ENCODE assay signal across 9 mouse cellular contexts in genomic region chr17:34196941-34197894, GRCm38 (mm10). TPM values are rescaled to one million over a fixed set of nuclear protein-coding genes. Genes with fewer than 3 reads are reported as not detected.
DNase-seq lines count a peak whose midpoint lies in the region; ATAC-seq and TF ChIP-seq lines count a peak whose summit lies in the region.
"Had no signal": no experiment of that assay in that cellular context is flagged by ENCODE, and none has a peak within 500 bp of the region (broad histone marks: within the 10 kb centered on the region; RNA-seq: fewer than 3 reads in every experiment).

Psmb8 (plus strand) TSS chr17:34197721.

- no peaks in the 10 kb centered on the region for H3K9me3 ChIP-seq in erythroblast, embryonic 14.5 days (ENCODE audit: control insufficient read depth, low read length)
- no peaks in the 10 kb centered on the region for H3K9me3 ChIP-seq in heart, embryonic 10.5 days
- H3K9me3 ChIP-seq in kidney, embryonic 14.5 days (ENCODE audit: control insufficient read depth, low read length) = no peaks in the 10 kb centered on the region
- H3K9me3 ChIP-seq in limb, embryonic 14.5 days (ENCODE audit: control insufficient read depth, low read length) = no peaks in the 10 kb centered on the region
- H3K9me3 ChIP-seq in midbrain, embryonic 16.5 days (replicated peaks; ENCODE audit: control insufficient read depth, low read length, poor library complexity, severe bottlenecking) = no peaks in the 10 kb centered on the region
- H3K9me3 ChIP-seq: G1E had no signal

- peak within 1 kb of the TSS; percentile 97 for H3K4me3 ChIP-seq in bone marrow macrophage, adult 2 months (ENCODE audit: insufficient read depth, low read length)
- H3K4me3 ChIP-seq in erythroblast, embryonic 14.5 days (replicated peaks) = peak within 1 kb of the TSS; percentile 47
- peak within 1 kb of the TSS; percentile 50 for H3K4me3 ChIP-seq in heart, embryonic 10.5 days
- peak within 1 kb of the TSS; percentile 33 for H3K4me3 ChIP-seq in kidney, embryonic 14.5 days (ENCODE audit: low read length)
- peak within 1 kb of the TSS; percentile 33 for H3K4me3 ChIP-seq in limb, embryonic 14.5 days (replicated peaks; ENCODE audit: low read length)
- H3K4me3 ChIP-seq in midbrain, embryonic 16.5 days (ENCODE audit: low read depth, low read length) = peak within 1 kb of the TSS; percentile 43
- H3K4me3 ChIP-seq in spleen, adult 2 months (ENCODE audit: extremely low read depth, insufficient read depth, insufficient read length) = peak within 1 kb of the TSS; percentile 89

- peak within 1 kb of the TSS; percentile 25; the same call in 1 of the 2 replicates for H3K9ac ChIP-seq in kidney, embryonic 14.5 days (ENCODE audit: low read depth, low read length)
- no peak within 1 kb of the TSS for H3K9ac ChIP-seq in limb, embryonic 14.5 days (ENCODE audit: low read depth, low read length, severe bottlenecking)
- peak within 1 kb of the TSS; percentile 58; the same call in 1 of the 2 replicates for H3K9ac ChIP-seq in midbrain, embryonic 16.5 days (ENCODE audit: low read depth, low read length)

- no peak for TF ChIP-seq CTCF in bone marrow macrophage, adult 2 months (IDR thresholded peaks at IDR 0.05; ENCODE audit: low read depth, low read length)
- TF ChIP-seq CTCF in spleen, adult 2 months (IDR thresholded peaks at IDR 0.05; ENCODE audit: extremely low read depth, insufficient read depth, insufficient read length, insufficient replicate concordance) = no peak

- 5% methylated on average over 41 of the region's 41 CpGs for WGBS in heart, embryonic 10.5 days
- WGBS in kidney, embryonic 14.5 days = 4% methylated on average over 41 of the region's 41 CpGs
- 5% methylated on average over 40 of the region's 41 CpGs for WGBS in limb, embryonic 14.5 days
- 3% methylated on average over 41 of the region's 41 CpGs for WGBS in midbrain, embryonic 16.5 days
- 11% methylated on average over 41 of the region's 41 CpGs for WGBS in spleen, adult 2 months

- H3K27me3 ChIP-seq in erythroblast, embryonic 14.5 days (ENCODE audit: control insufficient read depth) = peaks cover 70% of the 10 kb centered on the region
- peaks cover 96% of the 10 kb centered on the region for H3K27me3 ChIP-seq in heart, embryonic 10.5 days (ENCODE audit: insufficient read depth, poor library complexity, severe bottlenecking)
- H3K27me3 ChIP-seq in kidney, embryonic 14.5 days (ENCODE audit: control insufficient read depth, insufficient read depth, low read length) = peaks cover 71% of the 10 kb centered on the region
- peaks cover 67% of the 10 kb centered on the region for H3K27me3 ChIP-seq in limb, embryonic 14.5 days (ENCODE audit: control insufficient read depth, insufficient read depth, low read length)
- H3K27me3 ChIP-seq in midbrain, embryonic 16.5 days (ENCODE audit: control insufficient read depth, insufficient read depth, low read depth, low read length) = peaks cover 60% of the 10 kb centered on the region
- no peaks in the 10 kb centered on the region for H3K27me3 ChIP-seq in spleen, adult 2 months (ENCODE audit: control insufficient read depth, insufficient read depth, low read length)

- peak within 1 kb of the TSS; percentile 56 for H3K4me2 ChIP-seq in kidney, embryonic 14.5 days (replicated peaks; ENCODE audit: low read depth, low read length)
- peak within 1 kb of the TSS; percentile 54 for H3K4me2 ChIP-seq in limb, embryonic 14.5 days (replicated peaks; ENCODE audit: low read depth, low read length, severe bottlenecking)
- H3K4me2 ChIP-seq in midbrain, embryonic 16.5 days (ENCODE audit: low read length) = peak within 1 kb of the TSS; percentile 71

- TF ChIP-seq POLR2A in bone marrow macrophage, adult 2 months (IDR thresholded peaks at IDR 0.05; ENCODE audit: borderline replicate concordance, low read depth, low read length) = no peak
- no peak for TF ChIP-seq POLR2A in limb, embryonic 14.5 days (IDR thresholded peaks at IDR 0.05; ENCODE audit: borderline replicate concordance, extremely low read depth, insufficient read depth, insufficient read length)
- TF ChIP-seq POLR2A in spleen, adult 2 months (IDR thresholded peaks at IDR 0.05; ENCODE audit: low read depth, low read length) = peak; percentile 42; the same call in 1 of the 2 replicates

- peak; percentile 97 for DNase-seq in 416B (ENCODE audit: low read depth)
- peak; percentile 87 for DNase-seq in heart, embryonic 10.5 days (ENCODE audit: low spot score)
- peak; percentile 85 for DNase-seq in limb, embryonic 14.5 days (ENCODE audit: low spot score)
- DNase-seq in spleen, adult 2 months (ENCODE audit: low read depth in 1 of 2, low spot score in 2 of 2) = peak; percentile 68 to 91

- peak; percentile 84 for ATAC-seq in kidney, embryonic 14.5 days (ENCODE audit: low FRiP score, low TSS enrichment)
- peak; percentile 84 for ATAC-seq in limb, embryonic 14.5 days (ENCODE audit: low FRiP score, low read depth)
- ATAC-seq in midbrain, embryonic 16.5 days = peak; percentile 90

- peaks cover 6% of the 10 kb centered on the region for H3K4me1 ChIP-seq in bone marrow macrophage, adult 2 months (ENCODE audit: control insufficient read depth, insufficient read depth, low read length)
- peaks cover 14% of the 10 kb centered on the region for H3K4me1 ChIP-seq in erythroblast, embryonic 14.5 days (ENCODE audit: control insufficient read depth)
- H3K4me1 ChIP-seq in heart, embryonic 10.5 days = peaks cover 17% of the 10 kb centered on the region
- no peaks in the 10 kb centered on the region for H3K4me1 ChIP-seq in kidney, embryonic 14.5 days (ENCODE audit: control insufficient read depth, insufficient read depth, low read length)
- H3K4me1 ChIP-seq in limb, embryonic 14.5 days (ENCODE audit: control insufficient read depth, insufficient read depth, low read length) = peaks cover 3% of the 10 kb centered on the region; the same call in 1 of the 2 replicates
- peaks cover 3% of the 10 kb centered on the region; the same call in 1 of the 2 replicates for H3K4me1 ChIP-seq in midbrain, embryonic 16.5 days (ENCODE audit: control insufficient read depth, insufficient read depth, low read length)
- H3K4me1 ChIP-seq in spleen, adult 2 months (ENCODE audit: control insufficient read depth, insufficient read depth, insufficient read length) = peaks cover 12% of the 10 kb centered on the region

- H3K27ac ChIP-seq in bone marrow macrophage, adult 2 months (ENCODE audit: insufficient read depth, low read depth, low read length) = peak within 1 kb of the TSS; percentile 40
- H3K27ac ChIP-seq in heart, embryonic 10.5 days = 0 out of 2 replicates have a peak within 1 kb of the TSS, but pooled peaks have one; percentile 32
- no peak within 1 kb of the TSS for H3K27ac ChIP-seq in kidney, embryonic 14.5 days (ENCODE audit: low read depth, low read length)
- H3K27ac ChIP-seq in limb, embryonic 14.5 days (replicated peaks; ENCODE audit: low read depth, low read length) = no peak within 1 kb of the TSS
- H3K27ac ChIP-seq in midbrain, embryonic 16.5 days (ENCODE audit: low read length) = no peak within 1 kb of the TSS
- peak within 1 kb of the TSS; percentile 91 for H3K27ac ChIP-seq in spleen, adult 2 months (ENCODE audit: insufficient read depth, low read length)

- H3K36me3 ChIP-seq in erythroblast, embryonic 14.5 days (ENCODE audit: control insufficient read depth) = no peaks in the 10 kb centered on the region
- H3K36me3 ChIP-seq in heart, embryonic 10.5 days = no peaks in the 10 kb centered on the region
- H3K36me3 ChIP-seq in kidney, embryonic 14.5 days (ENCODE audit: control insufficient read depth, insufficient read depth, low read length) = no peaks in the 10 kb centered on the region
- H3K36me3 ChIP-seq in limb, embryonic 14.5 days (ENCODE audit: control insufficient read depth, insufficient read depth, low read length) = no peaks in the 10 kb centered on the region
- no peaks in the 10 kb centered on the region for H3K36me3 ChIP-seq in midbrain, embryonic 16.5 days (ENCODE audit: control insufficient read depth, insufficient read depth, low read length)
- peaks cover 36% of the 10 kb centered on the region for H3K36me3 ChIP-seq in spleen, adult 2 months (ENCODE audit: control insufficient read depth, insufficient read depth, low read length)

RNA-seq across cellular contexts. Expression of gene Psmb8, which starts in this region (rescaled TPM):
- 201 and 204 TPM in 2 replicates for polyA plus RNA-seq in bone marrow macrophage, adult 2 months (2012; ENCODE audit: insufficient read depth, insufficient read length, missing spikeins)
- 0.24 and 0.28 TPM in 2 replicates for polyA plus RNA-seq in erythroblast, embryonic 14.5 days (2012)
- 0.86 and 0.87 TPM in 2 replicates for polyA plus RNA-seq in heart, embryonic 10.5 days (2016; fragmentation: Nextera tagmentation; extraction: Ambion mirVana)
- 4.3 and 4.8 TPM in 2 replicates for polyA plus RNA-seq in kidney, embryonic 14.5 days (2014; fragmentation: Nextera tagmentation; extraction: Ambion mirVana)
- 6.8 and 7.3 TPM in 2 replicates for polyA plus RNA-seq in limb, embryonic 14.5 days (2012; rRNA removed)
- 9.2 and 9.4 TPM in 2 replicates for polyA plus RNA-seq in limb, embryonic 14.5 days (2014; fragmentation: Nextera tagmentation; extraction: Ambion mirVana)
- 2.2 and 2.8 TPM in 2 replicates for polyA plus RNA-seq in midbrain, embryonic 16.5 days (2015; fragmentation: Nextera tagmentation; extraction: Ambion mirVana)
- polyA plus RNA-seq in spleen, adult 2 months (2012; rRNA removed) = 260 and 307 TPM in 2 replicates

Comparison
In these comparisons a context has a peak if more than half of its experiments do, and no peak if none do; other contexts are left out.
1. RNA of gene Psmb8 (polyA plus RNA-seq): 260 to 307 TPM in spleen, adult 2 months and 201 to 204 TPM in bone marrow macrophage, adult 2 months; 6.8 to 9.4 TPM in limb, embryonic 14.5 days, 4.3 to 4.8 TPM in kidney, embryonic 14.5 days, 2.2 to 2.8 TPM in midbrain, embryonic 16.5 days, 0.86 to 0.87 TPM in heart, embryonic 10.5 days and 0.24 to 0.28 TPM in erythroblast, embryonic 14.5 days; every median in the first group is over 10 times any median in the second.
2. Peak in DNase-seq, H3K4me3 ChIP-seq and H3K27ac ChIP-seq in heart, embryonic 10.5 days; RNA of the gene not detected or under 1 TPM.
3. H3K27ac ChIP-seq: peak in bone marrow macrophage, adult 2 months (single experiment) and spleen, adult 2 months (single experiment); none in kidney, embryonic 14.5 days (single experiment), limb, embryonic 14.5 days (single experiment) and midbrain, embryonic 16.5 days (single experiment).
4. H3K4me3 ChIP-seq: peak in every context shown above with its lines; median percentile 97 in bone marrow macrophage, adult 2 months; 89 in spleen, adult 2 months; 50 in heart, embryonic 10.5 days; 47 in erythroblast, embryonic 14.5 days; 43 in midbrain, embryonic 16.5 days; 33 in kidney, embryonic 14.5 days; 33 in limb, embryonic 14.5 days.
5. Peak in every context shown above with its lines, with median percentiles within 50 percentile points of each other: DNase-seq, ATAC-seq and H3K4me2 ChIP-seq.